Mouse (Mus musculus): ENCODE data around the gene Homer1.

GRCm38 (mm10) chr13:93314322-93314721 is 14.9 kb downstream of the Homer1 start:
- TF ChIP-seq CHD2 (IDR thresholded peaks at IDR 0.05; ENCODE audit: low read length) (no peak), MEF2A (IDR thresholded peaks at IDR 0.05; ENCODE audit: borderline replicate concordance, low read depth, low read length) (no peak), RCOR1 (conservative IDR thresholded peaks at IDR 0.05; ENCODE audit: low read depth, low read length) (no peak), CTCF (conservative IDR thresholded peaks at IDR 0.05 in 1 of 2, IDR thresholded peaks at IDR 0.05 in 1 of 2; ENCODE audit: low read depth in 2 of 2, low read length in 2 of 2) (no peak), EP300 (IDR thresholded peaks at IDR 0.05; ENCODE audit: low read length) (no peak), MAX (IDR thresholded peaks at IDR 0.05; ENCODE audit: low read length) (no peak), POLR2A (IDR thresholded peaks at IDR 0.05; ENCODE audit: low read depth, low read length) (no peak)

All from CH12.LX (cell line).